Mouse (Mus musculus) neural tube, embryonic 12.5 days (tissue): ENCODE measurements around the gene Patz1. TPM values are rescaled to one million over a fixed set of nuclear protein-coding genes. Genes with fewer than 3 reads are reported as not detected.

ENCODE experiments used
- ATAC-seq: fragments of 200-750 bp; cut with Nextera tagmentation; 2 replicates; pipeline ENCODE4 v1.8.0; 2017; ENCODE audit warnings: low read depth, mild to moderate bottlenecking, moderate TSS enrichment, moderate library complexity; ENCODE audit not compliant: low FRiP score
- H3K27ac ChIP-seq: fragments of 300-500 bp; sonication (generic); 2 replicates; pipeline ENCODE4 v1.5.1; 2016
- H3K27me3 ChIP-seq: fragments of 300-500 bp; sonication (generic); replicated peaks from 2 replicates; pipeline ENCODE4 v1.6.1; 2016; ENCODE audit warnings: mild to moderate bottlenecking
- H3K36me3 ChIP-seq: fragments of 300-500 bp; sonication (generic); 2 replicates; pipeline ENCODE4 v1.6.1; 2016; ENCODE audit warnings: mild to moderate bottlenecking
- H3K4me1 ChIP-seq: fragments of 300-500 bp; sonication (generic); 2 replicates; pipeline ENCODE4 v1.6.1; 2016
- H3K4me2 ChIP-seq: fragments of 300-500 bp; sonication (generic); replicated peaks from 2 replicates; pipeline ENCODE4 v1.6.1; 2016; ENCODE audit warnings: mild to moderate bottlenecking
- H3K4me3 ChIP-seq: fragments of 300-500 bp; sonication (generic); 2 replicates; pipeline ENCODE4 v1.5.1; 2016
- H3K9ac ChIP-seq: fragments of 300-500 bp; sonication (generic); 2 replicates; pipeline ENCODE4 v1.6.1; 2016; ENCODE audit warnings: mild to moderate bottlenecking
- H3K9me3 ChIP-seq: fragments of 300-500 bp; sonication (generic); 2 replicates; pipeline ENCODE4 v1.6.1; 2016; ENCODE audit warnings: mild to moderate bottlenecking
- WGBS: fragments of 180-500 bp; shearing (Covaris S2); methylation state at CpG from one replicate; pipeline ENCODE4 v1.1.7; 2016; 5-methylcytosine and 5-hydroxymethylcytosine counted together
- polyA plus RNA-seq: library from polyadenylated mRNA; unstranded; fragments of >200 nt; fragmentation: Nextera tagmentation; extraction: Ambion mirVana; gene quantifications from 2 replicates; pipeline ENCODE4 v1.2.1, GENCODE M21; 2016

Gene Patz1
- polyA plus RNA-seq, 1 experiment from 2014 or later = 117 TPM

- WGBS = 95% methylated on average over 6 of the region's 6 CpGs
- H3K27me3 ChIP-seq = no peaks in the 10 kb centered on the region
- no peak for ATAC-seq
These were observed 5.0 kb upstream of the Patz1 start for GRCm38 (mm10) chr11:3283645-3284044.

GRCm38 (mm10) chr11:3285940-3286339 is 2.7 kb upstream of the Patz1 start:
- H3K27ac ChIP-seq = no peak overlapping the region
- H3K4me3 ChIP-seq = no peak overlapping the region
- H3K4me1 ChIP-seq = peaks cover 11% of the 10 kb centered on the region
- whole genome bisulfite sequencing = 85% methylated on average over 3 of the region's 3 CpGs
- no peaks in the 10 kb centered on the region for H3K36me3 ChIP-seq
- no peak overlapping the region for H3K9ac ChIP-seq
- H3K9me3 ChIP-seq = peaks cover 9% of the 10 kb centered on the region; the same call in 1 of the 2 replicates
- no peak for ATAC-seq
- no peaks in the 10 kb centered on the region for H3K27me3 ChIP-seq
- no peak overlapping the region for H3K4me2 ChIP-seq

More at GRCm38 (mm10) chr11:3283645-3284044, 5.0 kb upstream of the Patz1 start:
- H3K4me2 ChIP-seq = no peak overlapping the region
- H3K27ac ChIP-seq = no peak overlapping the region
- H3K9me3 ChIP-seq = peaks cover 9% of the 10 kb centered on the region; the same call in 1 of the 2 replicates
- no peak overlapping the region for H3K4me3 ChIP-seq
- H3K9ac ChIP-seq = no peak overlapping the region
- H3K4me1 ChIP-seq = peaks cover 11% of the 10 kb centered on the region
- no peaks in the 10 kb centered on the region for H3K36me3 ChIP-seq

- Histone ChIP-seq H3K36me3 (no peaks in the 10 kb centered on the region), H3K4me1 (peaks cover 11% of the 10 kb centered on the region), H3K9ac (no peak overlapping the region), H3K27ac (no peak overlapping the region), H3K27me3 (no peaks in the 10 kb centered on the region), H3K4me3 (no peak overlapping the region), H3K4me2 (no peak overlapping the region), H3K9me3 (no peaks in the 10 kb centered on the region)
- ATAC-seq = no peak
- WGBS = 48% methylated on average over 6 of the region's 6 CpGs
These were observed 1.5 kb upstream of the Patz1 start for GRCm38 (mm10) chr11:3287131-3287530.

- Histone ChIP-seq H3K9me3 (no peaks in the 10 kb centered on the region), H3K9ac (peak overlapping the region; percentile 94), H3K4me1 (peaks cover 11% of the 10 kb centered on the region), H3K36me3 (no peaks in the 10 kb centered on the region), H3K4me2 (peak overlapping the region; percentile 93), H3K4me3 (no peak overlapping the region), H3K27me3 (no peaks in the 10 kb centered on the region), H3K27ac (no peak overlapping the region)
- ATAC-seq = no peak
- 61% methylated on average over 5 of the region's 5 CpGs for WGBS
These were observed 753 bp upstream of the Patz1 start for GRCm38 (mm10) chr11:3287921-3288320.

- Histone ChIP-seq H3K9me3 (no peaks in the 10 kb centered on the region), H3K4me2 (peak overlapping the region; percentile 93), H3K9ac (peak overlapping the region; percentile 94), H3K4me1 (peaks cover 25% of the 10 kb centered on the region), H3K36me3 (peaks cover 11% of the 10 kb centered on the region), H3K4me3 (peak overlapping the region; percentile 88), H3K27ac (peak overlapping the region; percentile 99), H3K27me3 (no peaks in the 10 kb centered on the region)
- WGBS = under 1% methylated on average over 28 of the region's 40 CpGs
- peak; percentile 79 for ATAC-seq
These were observed 678 bp downstream of the Patz1 start for GRCm38 (mm10) chr11:3289302-3289802.

GRCm38 (mm10) chr11:3289803-3290639 is 1.3 kb downstream of the Patz1 start:
- under 1% methylated on average over 91 of the region's 92 CpGs for WGBS
- Histone ChIP-seq H3K4me3 (peak overlapping the region; percentile 88), H3K9me3 (no peaks in the 10 kb centered on the region), H3K4me1 (peaks cover 32% of the 10 kb centered on the region), H3K27ac (peak overlapping the region; percentile 99), H3K27me3 (no peaks in the 10 kb centered on the region), H3K36me3 (peaks cover 18% of the 10 kb centered on the region), H3K4me2 (peak overlapping the region; percentile 93), H3K9ac (peak overlapping the region; percentile 94)
- ATAC-seq = peak; percentile 52

GRCm38 (mm10) chr11:3290640-3291310 is 2.1 kb downstream of the Patz1 start:
- peak overlapping the region; percentile 99; the same call in 1 of the 2 replicates for H3K27ac ChIP-seq
- peak overlapping the region; percentile 93 for H3K4me2 ChIP-seq
- peak overlapping the region; percentile 88 for H3K4me3 ChIP-seq
- peak overlapping the region; percentile 94 for H3K9ac ChIP-seq
- H3K27me3 ChIP-seq = no peaks in the 10 kb centered on the region
- ATAC-seq = 0 out of 2 replicates have a peak, but pooled peaks have one; percentile 0
- H3K36me3 ChIP-seq = peaks cover 24% of the 10 kb centered on the region
- H3K9me3 ChIP-seq = no peaks in the 10 kb centered on the region
- H3K4me1 ChIP-seq = peaks cover 39% of the 10 kb centered on the region
- under 1% methylated on average over 50 of the region's 50 CpGs for WGBS

GRCm38 (mm10) chr11:3291311-3292061 is 2.8 kb downstream of the Patz1 start:
- peak overlapping the region; percentile 88 for H3K4me3 ChIP-seq
- WGBS = under 1% methylated on average over 26 of the region's 26 CpGs
- peaks cover 45% of the 10 kb centered on the region for H3K4me1 ChIP-seq
- peak overlapping the region; percentile 93 for H3K4me2 ChIP-seq
- peaks cover 32% of the 10 kb centered on the region for H3K36me3 ChIP-seq
- peak overlapping the region; percentile 99 for H3K27ac ChIP-seq
- no peaks in the 10 kb centered on the region for H3K27me3 ChIP-seq
- ATAC-seq = no peak
- H3K9ac ChIP-seq = peak overlapping the region; percentile 94
- no peaks in the 10 kb centered on the region for H3K9me3 ChIP-seq

GRCm38 (mm10) chr11:3292062-3292421 is 3.4 kb downstream of the Patz1 start:
- H3K36me3 ChIP-seq = peaks cover 37% of the 10 kb centered on the region
- no peaks in the 10 kb centered on the region for H3K9me3 ChIP-seq
- peaks cover 48% of the 10 kb centered on the region for H3K4me1 ChIP-seq
- WGBS = 0% methylated on average over 8 of the region's 8 CpGs
- H3K9ac ChIP-seq = peak overlapping the region; percentile 94
- peak overlapping the region; percentile 99 for H3K27ac ChIP-seq
- ATAC-seq = peak; percentile 11
- peak overlapping the region; percentile 88 for H3K4me3 ChIP-seq
- peak overlapping the region; percentile 93 for H3K4me2 ChIP-seq
- H3K27me3 ChIP-seq = no peaks in the 10 kb centered on the region

GRCm38 (mm10) chr11:3292711-3293249 is 4.1 kb downstream of the Patz1 start:
- peak overlapping the region; percentile 93 for H3K4me2 ChIP-seq
- peak overlapping the region; percentile 88 for H3K4me3 ChIP-seq
- no peaks in the 10 kb centered on the region for H3K9me3 ChIP-seq
- 1% methylated on average over 8 of the region's 8 CpGs for WGBS
- H3K4me1 ChIP-seq = peaks cover 45% of the 10 kb centered on the region
- peak overlapping the region; percentile 94 for H3K9ac ChIP-seq
- peaks cover 44% of the 10 kb centered on the region for H3K36me3 ChIP-seq
- ATAC-seq = peak; percentile 39
- no peaks in the 10 kb centered on the region for H3K27me3 ChIP-seq
- peak overlapping the region; percentile 99; the same call in 1 of the 2 replicates for H3K27ac ChIP-seq

- Histone ChIP-seq H3K9ac (peak overlapping the region; percentile 94), H3K36me3 (peaks cover 50% of the 10 kb centered on the region), H3K4me2 (peak overlapping the region; percentile 93), H3K4me1 (peaks cover 40% of the 10 kb centered on the region), H3K27ac (peak overlapping the region; percentile 99; the same call in 1 of the 2 replicates), H3K9me3 (no peaks in the 10 kb centered on the region), H3K4me3 (peak overlapping the region; percentile 88), H3K27me3 (no peaks in the 10 kb centered on the region)
- ATAC-seq = no peak
- 19% methylated on average over 4 of the region's 4 CpGs for WGBS
These were observed 4.7 kb downstream of the Patz1 start for GRCm38 (mm10) chr11:3293361-3293760.
